8 mouse cellular contexts compared by ENCODE assay signal in genomic region chr1:64957021-64957489, GRCm38 (mm10). TPM values are rescaled to one million over a fixed set of nuclear protein-coding genes. Genes with fewer than 3 reads are reported as not detected.
DNase-seq lines count a peak whose midpoint lies in the region; ATAC-seq and TF ChIP-seq lines count a peak whose summit lies in the region.

No protein-coding gene starts in this region.

- H3K9ac ChIP-seq in kidney, embryonic 14.5 days (ENCODE audit: low read depth, low read length) = peak overlapping the region; percentile 82; the same call in 1 of the 2 replicates
- peak overlapping the region; percentile 92 for H3K9ac ChIP-seq in hindbrain, embryonic 13.5 days
- H3K9ac ChIP-seq in midbrain, embryonic 11.5 days (ENCODE audit: low read length) = peak overlapping the region; percentile 78

- no peak for TF ChIP-seq POLR2A in bone marrow, adult 2 months (IDR thresholded peaks at IDR 0.05; ENCODE audit: borderline replicate concordance, control insufficient read depth, low read depth, low read length)

- peak; percentile 65 for ATAC-seq in kidney, embryonic 14.5 days (ENCODE audit: low FRiP score, low TSS enrichment)
- peak; percentile 73 for ATAC-seq in hindbrain, embryonic 13.5 days (ENCODE audit: low FRiP score)
- ATAC-seq in midbrain, embryonic 11.5 days (ENCODE audit: low FRiP score) = peak; percentile 53; the same call in 1 of the 2 replicates

- peak overlapping the region; percentile 88 for H3K4me3 ChIP-seq in kidney, embryonic 14.5 days (ENCODE audit: low read length)
- peak overlapping the region; percentile 62 for H3K4me3 ChIP-seq in bone marrow, adult 2 months (replicated peaks; ENCODE audit: control insufficient read depth, low read depth, low read length)
- peak overlapping the region; percentile 79 for H3K4me3 ChIP-seq in hindbrain, embryonic 13.5 days
- peak overlapping the region; percentile 64 for H3K4me3 ChIP-seq in midbrain, embryonic 11.5 days (ENCODE audit: low read depth, low read length)

- no peaks in the 10 kb centered on the region for H3K9me3 ChIP-seq in kidney, embryonic 14.5 days (ENCODE audit: control insufficient read depth, low read length)
- peaks cover 5% of the 10 kb centered on the region; the same call in 1 of the 2 replicates for H3K9me3 ChIP-seq in hindbrain, embryonic 13.5 days
- no peaks in the 10 kb centered on the region for H3K9me3 ChIP-seq in midbrain, embryonic 11.5 days (ENCODE audit: control insufficient read depth, low read length)

- DNase-seq in kidney, adult 18-20 months = no peak
- no peak for DNase-seq in midbrain, embryonic 11.5 days (ENCODE audit: low spot score, missing footprints)
- DNase-seq in right cerebral cortex, postnatal 25 days = no peak
- DNase-seq in spleen, adult 18-20 months = no peak
- no peak for DNase-seq in yolk sac, embryonic 10.5 days (ENCODE audit: low spot score)

- no peak for TF ChIP-seq CTCF in bone marrow, adult 2 months (IDR thresholded peaks at IDR 0.05; ENCODE audit: control insufficient read depth, insufficient read depth, low read length)

- peak overlapping the region; percentile 60 for H3K4me2 ChIP-seq in kidney, embryonic 14.5 days (replicated peaks; ENCODE audit: low read depth, low read length)
- peak overlapping the region; percentile 54 for H3K4me2 ChIP-seq in hindbrain, embryonic 13.5 days
- peak overlapping the region; percentile 41 for H3K4me2 ChIP-seq in midbrain, embryonic 11.5 days

- no peaks in the 10 kb centered on the region for H3K4me1 ChIP-seq in kidney, embryonic 14.5 days (ENCODE audit: control insufficient read depth, insufficient read depth, low read length)
- H3K4me1 ChIP-seq in bone marrow, adult 2 months (ENCODE audit: control insufficient read depth, insufficient read depth, low read length) = no peaks in the 10 kb centered on the region
- H3K4me1 ChIP-seq in hindbrain, embryonic 13.5 days (replicated peaks) = 0 out of 2 replicates have a peak, but pooled peaks cover 2% of the 10 kb centered on the region
- H3K4me1 ChIP-seq in midbrain, embryonic 11.5 days (ENCODE audit: control insufficient read depth, insufficient read depth, low read length) = no peaks in the 10 kb centered on the region

- WGBS in kidney, embryonic 14.5 days = 52% methylated on average over 8 of the region's 8 CpGs
- 40% methylated on average over 8 of the region's 8 CpGs for WGBS in bone marrow, adult 2 months
- 53% methylated on average over 8 of the region's 8 CpGs for WGBS in hindbrain, embryonic 13.5 days
- WGBS in midbrain, embryonic 11.5 days = 48% methylated on average over 8 of the region's 8 CpGs

- no peaks in the 10 kb centered on the region for H3K27me3 ChIP-seq in kidney, embryonic 14.5 days (ENCODE audit: control insufficient read depth, insufficient read depth, low read length)
- H3K27me3 ChIP-seq in hindbrain, embryonic 13.5 days = no peaks in the 10 kb centered on the region
- no peaks in the 10 kb centered on the region for H3K27me3 ChIP-seq in midbrain, embryonic 11.5 days (ENCODE audit: control insufficient read depth, insufficient read depth, low read length)

- H3K27ac ChIP-seq in kidney, embryonic 14.5 days (ENCODE audit: low read depth, low read length) = peak overlapping the region; percentile 55; the same call in 1 of the 2 replicates
- H3K27ac ChIP-seq in bone marrow, adult 2 months (ENCODE audit: control insufficient read depth, insufficient read depth, low read depth, low read length, poor library complexity) = no peak overlapping the region
- peak overlapping the region; percentile 91 for H3K27ac ChIP-seq in hindbrain, embryonic 13.5 days
- H3K27ac ChIP-seq in midbrain, embryonic 11.5 days (ENCODE audit: low read depth, low read length) = peak overlapping the region; percentile 70

- H3K36me3 ChIP-seq in kidney, embryonic 14.5 days (ENCODE audit: control insufficient read depth, insufficient read depth, low read length) = no peaks in the 10 kb centered on the region
- no peaks in the 10 kb centered on the region for H3K36me3 ChIP-seq in hindbrain, embryonic 13.5 days
- no peaks in the 10 kb centered on the region for H3K36me3 ChIP-seq in midbrain, embryonic 11.5 days (ENCODE audit: control insufficient read depth, insufficient read depth, low read length)

RNA-seq across cellular contexts. Expression of gene Plekhm3, which starts 0.4 kb away (rescaled TPM):
- polyA plus RNA-seq in kidney, embryonic 14.5 days (2014; fragmentation: Nextera tagmentation; extraction: Ambion mirVana) = 5.9 and 7.0 TPM in 2 replicates
- polyA plus RNA-seq in bone marrow, adult 2 months (2011; ENCODE audit: insufficient read depth, insufficient read length, low replicate concordance, missing spikeins) = 2.3 and 4.5 TPM in 2 replicates
- polyA plus RNA-seq in hindbrain, embryonic 13.5 days (2015; fragmentation: Nextera tagmentation; extraction: Ambion mirVana) = 10.9 and 11.1 TPM in 2 replicates
- polyA plus RNA-seq in midbrain, embryonic 11.5 days (2014; fragmentation: Nextera tagmentation; extraction: Ambion mirVana) = 5.6 and 5.9 TPM in 2 replicates
